Mouse (Mus musculus) MEL (cell line): ENCODE measurements around the gene Hipk3.

Source experiments
- CHD2 ChIP-seq: IDR thresholded peaks from 2 replicates; pipeline ENCODE4 v1.6.1; 2011; ENCODE audit warnings: low read length, improper control_type of control experiment
- CTCF ChIP-seq, 3 experiments: IDR thresholded peaks in 2 of 3; conservative IDR thresholded peaks in 1 of 3; 2 replicates each; pipeline ENCODE4 v1.5.1; 2011 to 2012; ENCODE audit warnings: low read length in 3 of 3, low read depth in 2 of 3, mild to moderate bottlenecking in 2 of 3, improper control_type of control experiment in 1 of 3, inconsistent platforms in 1 of 3, mixed read lengths in 1 of 3, moderate library complexity in 1 of 3; ENCODE audit not compliant: control insufficient read depth in 1 of 3, insufficient read depth in 1 of 3, poor library complexity in 1 of 3, severe bottlenecking in 1 of 3
- ELF1 ChIP-seq: IDR thresholded peaks from 2 replicates; pipeline ENCODE4 v1.6.1; 2014; ENCODE audit warnings: low read depth, mild to moderate bottlenecking, inconsistent platforms, low read length, improper control_type of control experiment, moderate library complexity
- EP300 ChIP-seq, 2 experiments: IDR thresholded peaks; 2 replicates each; pipeline ENCODE4 v1.6.1; 2011; ENCODE audit warnings: improper control_type of control experiment in 2 of 2, low read length in 2 of 2, low read depth in 1 of 2, mild to moderate bottlenecking in 1 of 2
- GATA1 ChIP-seq: IDR thresholded peaks from 2 replicates; pipeline ENCODE4 v1.6.1; 2011; ENCODE audit warnings: low read depth, low read length, improper control_type of control experiment
- MYB ChIP-seq: IDR thresholded peaks from 2 replicates; pipeline ENCODE4 v1.6.1; 2011; ENCODE audit warnings: mild to moderate bottlenecking, low read depth, low read length, improper control_type of control experiment
- NRF1 ChIP-seq: IDR thresholded peaks from 2 replicates; pipeline ENCODE4 v1.6.1; 2014; ENCODE audit warnings: low read depth, mild to moderate bottlenecking, inconsistent platforms, low read length, improper control_type of control experiment, moderate library complexity; ENCODE audit not compliant: poor library complexity, insufficient read depth, severe bottlenecking
- POLR2A ChIP-seq, 2 experiments: IDR thresholded peaks; 2 replicates each; pipeline ENCODE4 v1.6.1; 2011 to 2012; ENCODE audit warnings: low read length in 2 of 2, mild to moderate bottlenecking in 2 of 2, control low read depth in 1 of 2, improper control_type of control experiment in 1 of 2, low read depth in 1 of 2, moderate library complexity in 1 of 2; ENCODE audit not compliant: control insufficient read depth in 1 of 2, insufficient read depth in 1 of 2, poor library complexity in 1 of 2
- POLR2AphosphoS2 ChIP-seq: IDR thresholded peaks from 2 replicates; pipeline ENCODE4 v1.6.1; 2011; ENCODE audit warnings: low read length, improper control_type of control experiment
- TAL1 ChIP-seq: IDR thresholded peaks from 2 replicates; pipeline ENCODE4 v1.6.1; 2012; ENCODE audit warnings: mild to moderate bottlenecking, inconsistent platforms, low read length, moderate library complexity, mixed read lengths
- TBP ChIP-seq: IDR thresholded peaks from 2 replicates; pipeline ENCODE4 v1.8.0; 2011; ENCODE audit warnings: low read depth, low read length, improper control_type of control experiment
- USF2 ChIP-seq, 2 experiments: IDR thresholded peaks; 2 replicates each; pipeline ENCODE4 v1.6.1; 2011 to 2012; ENCODE audit warnings: improper control_type of control experiment in 2 of 2, low read length in 2 of 2, borderline replicate concordance in 1 of 2, inconsistent platforms in 1 of 2, low read depth in 1 of 2, mild to moderate bottlenecking in 1 of 2; ENCODE audit not compliant: insufficient read depth in 1 of 2
- ZKSCAN1 ChIP-seq: IDR thresholded peaks from 2 replicates; pipeline ENCODE4 v1.6.1; 2012; ENCODE audit warnings: low read depth, mild to moderate bottlenecking, inconsistent platforms, low read length, improper control_type of control experiment, moderate library complexity
- ZNF384 ChIP-seq: IDR thresholded peaks from 2 replicates; pipeline ENCODE4 v1.6.1; 2012; ENCODE audit warnings: low read depth, mild to moderate bottlenecking, inconsistent platforms, low read length, improper control_type of control experiment

- TF ChIP-seq CTCF (IDR thresholded peaks at IDR 0.05 in 2 of 3, conservative IDR thresholded peaks at IDR 0.05 in 1 of 3; ENCODE audit: control insufficient read depth in 1 of 3, insufficient read depth in 1 of 3, low read depth in 2 of 3, low read length in 3 of 3, poor library complexity in 1 of 3, severe bottlenecking in 1 of 3) = no peak
- no peak for TF ChIP-seq NRF1
- no peak for TF ChIP-seq GATA1
- no peak for TF ChIP-seq MYB
- no peak for TF ChIP-seq POLR2A (IDR thresholded peaks at IDR 0.05; ENCODE audit: control insufficient read depth in 1 of 2, insufficient read depth in 1 of 2, low read depth in 1 of 2, low read length in 2 of 2, poor library complexity in 1 of 2)
- TF ChIP-seq EP300 (IDR thresholded peaks at IDR 0.05; ENCODE audit: low read depth in 1 of 2, low read length in 2 of 2) = no peak
- TF ChIP-seq POLR2AphosphoS2 = no peak
- TF ChIP-seq USF2 (IDR thresholded peaks at IDR 0.05; ENCODE audit: borderline replicate concordance in 1 of 2, insufficient read depth in 1 of 2, low read depth in 1 of 2, low read length in 2 of 2) = no peak
- TF ChIP-seq TBP = no peak
- no peak for TF ChIP-seq ZKSCAN1
- TF ChIP-seq TAL1 = no peak
- no peak for TF ChIP-seq ELF1
- no peak for TF ChIP-seq ZNF384
- no peak for TF ChIP-seq CHD2
Observed at GRCm38 (mm10) chr2:104382813-104383212, 111.4 kb downstream of the Hipk3 start.
